Mouse (Mus musculus) frontal cortex, postnatal 14 days (tissue): ENCODE results near the gene Cobll1.

Source experiments
- DNase-seq, 2 experiments: peaks; one replicate each; pipeline ENCODE4 v3.0.0; 2022; ENCODE audit warnings: low spot score in 2 of 2

Cobll1 gene

DNA sequence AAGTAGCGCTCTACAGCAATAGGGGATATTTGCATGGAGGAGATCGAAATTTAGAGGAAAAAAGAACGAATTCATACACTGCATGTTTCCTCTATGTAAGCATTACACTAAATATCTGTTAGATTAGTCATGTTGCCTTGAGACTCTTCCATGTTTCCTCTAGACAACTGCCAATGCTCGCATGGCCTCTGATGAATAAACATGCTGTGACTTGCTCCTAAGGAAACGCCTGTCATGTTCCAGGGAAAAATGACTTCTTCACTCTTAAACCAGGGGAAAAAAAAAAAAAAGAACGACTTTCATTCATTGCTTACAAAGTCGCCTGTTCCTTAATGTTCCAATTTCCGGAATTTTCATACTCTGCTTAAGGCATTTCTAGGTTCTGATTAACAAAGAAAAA, 2.1 kb downstream of the Cobll1 start:
- no peak for DNase-seq

DNA sequence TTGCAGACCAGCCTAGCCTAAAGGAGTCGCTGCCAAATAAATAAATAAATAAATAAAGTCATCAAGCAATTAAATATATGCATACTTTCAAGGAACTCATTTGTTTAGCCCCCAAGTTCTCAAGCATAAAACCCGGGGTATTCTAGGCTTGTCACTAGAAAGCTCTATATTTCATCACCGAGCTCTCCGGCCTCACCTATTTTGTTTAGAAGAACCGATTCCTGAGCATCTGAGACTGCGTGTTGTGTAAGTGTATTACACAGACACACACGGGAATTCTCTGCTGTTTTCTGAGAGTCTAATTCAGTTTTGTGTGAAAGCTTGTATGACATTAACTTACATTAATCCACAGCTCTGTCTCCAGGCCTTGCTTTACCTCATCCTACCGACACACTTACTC, 2.6 kb downstream of the Cobll1 start:
- DNase-seq: no peak

GRCm38 (mm10) chr2:65232756-65233535, 6.3 kb downstream of the Cobll1 start:
- no peak for DNase-seq

- no peak for DNase-seq
Observed at GRCm38 (mm10) chr2:65228426-65228825, 10.8 kb downstream of the Cobll1 start.

- DNase-seq: no peak
Observed at GRCm38 (mm10) chr2:65227898-65228290, 11.3 kb downstream of the Cobll1 start.

- DNase-seq: no peak
Observed at GRCm38 (mm10) chr2:65227154-65227897, 11.9 kb downstream of the Cobll1 start.

GRCm38 (mm10) chr2:65226494-65226893, 12.7 kb downstream of the Cobll1 start:
- no peak for DNase-seq

DNA sequence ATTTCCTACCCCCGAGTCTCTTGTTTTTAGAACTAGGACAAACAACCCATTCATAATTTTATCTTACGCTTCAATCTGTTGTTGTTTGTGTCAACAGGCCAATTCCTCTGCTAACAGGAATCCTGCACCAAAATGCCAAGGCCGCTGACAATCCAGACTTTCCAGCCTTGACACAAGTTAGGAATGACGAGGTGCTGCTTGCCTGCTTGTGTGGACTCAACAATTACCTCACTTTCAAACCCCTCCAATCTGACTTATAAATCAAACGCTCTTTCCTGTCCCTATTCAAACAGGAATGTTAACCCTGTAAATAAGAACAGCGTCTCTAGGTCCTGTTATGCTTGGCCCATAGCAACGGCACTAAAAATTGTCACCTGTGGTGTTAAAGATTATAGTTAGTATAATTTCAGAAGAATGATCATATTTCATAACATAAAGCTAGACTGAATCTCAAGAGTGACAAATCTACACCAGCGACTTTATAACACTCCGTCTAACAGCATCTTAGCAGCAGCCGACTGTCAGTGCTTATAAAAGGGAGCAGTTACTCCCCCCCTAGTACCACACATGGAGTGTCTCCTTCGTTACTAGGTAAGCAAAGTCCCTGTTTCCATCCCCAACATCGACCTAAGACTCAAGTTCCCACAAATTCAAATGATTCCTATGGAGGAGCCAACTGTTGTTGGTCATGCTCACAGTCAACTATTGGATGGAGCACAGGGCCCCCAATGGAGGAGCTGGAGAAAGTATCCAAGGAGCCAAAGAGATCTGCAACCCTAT, 15.1 kb downstream of the Cobll1 start:
- no peak for DNase-seq

DNA sequence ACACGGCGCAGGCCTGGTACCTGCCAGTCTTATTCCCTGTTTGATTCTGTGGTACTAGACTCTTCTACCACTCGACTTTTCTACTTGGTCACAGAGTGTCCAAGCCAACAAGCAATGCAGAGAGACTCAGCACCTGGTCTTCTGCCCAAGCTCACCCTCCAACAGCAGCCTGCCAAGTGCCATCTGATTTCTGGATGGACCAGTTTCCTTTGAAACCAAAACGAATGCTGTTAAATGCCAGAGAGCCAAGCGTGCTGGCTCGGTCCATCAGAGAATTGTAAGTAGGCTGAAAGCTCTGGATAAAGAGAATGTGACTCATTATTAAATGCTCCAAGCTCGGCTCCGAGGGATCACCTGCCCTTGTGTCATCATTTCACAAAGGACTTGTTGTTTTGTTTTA, 16.2 kb downstream of the Cobll1 start:
- peak in 1 of 2 experiments; percentile 4 for DNase-seq

- no peak for DNase-seq
Observed at GRCm38 (mm10) chr2:65221646-65222045, 17.6 kb downstream of the Cobll1 start.

- DNase-seq: no peak
Observed at GRCm38 (mm10) chr2:65220563-65220962, 18.6 kb downstream of the Cobll1 start.

- no peak for DNase-seq
Observed at GRCm38 (mm10) chr2:65219375-65220135, 19.6 kb downstream of the Cobll1 start.

- peak in 1 of 2 experiments; percentile 15 for DNase-seq
Observed at GRCm38 (mm10) chr2:65218318-65218717, 20.9 kb downstream of the Cobll1 start.

GRCm38 (mm10) chr2:65217677-65218076, 21.5 kb downstream of the Cobll1 start:
- DNase-seq: no peak

DNA sequence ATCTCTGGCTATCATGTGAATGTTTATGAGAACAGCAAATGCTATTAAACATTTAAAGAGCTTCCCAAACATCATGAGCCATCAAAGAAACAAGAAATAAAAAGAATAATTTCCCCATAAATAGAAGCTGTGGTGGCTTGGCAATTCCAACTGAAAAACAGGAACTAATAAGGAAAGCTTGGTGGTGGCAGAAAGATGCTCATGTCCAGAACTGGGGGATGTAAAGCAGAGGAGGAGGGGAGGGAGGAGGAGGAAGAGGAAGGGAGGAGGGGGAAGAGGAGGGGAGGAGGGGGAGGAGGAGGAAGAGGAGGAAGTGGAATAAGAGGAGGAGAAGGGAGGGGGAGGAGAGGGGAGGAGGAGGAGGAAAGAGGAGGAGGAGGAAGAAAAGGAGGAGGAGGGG, 23.0 kb downstream of the Cobll1 start:
- DNase-seq: no peak

- DNase-seq: no peak
Observed at GRCm38 (mm10) chr2:65214556-65214955, 24.6 kb downstream of the Cobll1 start.

DNA sequence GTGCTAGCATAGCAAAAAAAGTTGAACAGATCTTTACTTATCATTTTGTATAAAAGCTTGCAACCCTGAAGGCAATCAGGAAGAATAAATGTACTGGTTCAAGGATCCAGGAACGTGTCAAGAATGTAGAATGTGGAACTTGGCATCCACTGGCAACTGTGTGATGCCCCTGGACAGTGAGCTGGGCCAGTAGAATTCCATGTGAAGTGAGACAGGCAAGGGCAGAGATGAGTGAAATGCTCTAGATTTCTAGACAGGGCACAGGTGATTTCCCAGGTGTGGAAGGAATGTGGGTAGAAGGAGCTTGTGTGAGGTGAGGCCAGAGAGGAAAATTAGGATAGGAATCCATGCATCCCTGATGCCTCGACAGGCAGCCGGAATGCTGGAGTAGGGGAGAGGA, 25.5 kb downstream of the Cobll1 start:
- DNase-seq: no peak

DNA sequence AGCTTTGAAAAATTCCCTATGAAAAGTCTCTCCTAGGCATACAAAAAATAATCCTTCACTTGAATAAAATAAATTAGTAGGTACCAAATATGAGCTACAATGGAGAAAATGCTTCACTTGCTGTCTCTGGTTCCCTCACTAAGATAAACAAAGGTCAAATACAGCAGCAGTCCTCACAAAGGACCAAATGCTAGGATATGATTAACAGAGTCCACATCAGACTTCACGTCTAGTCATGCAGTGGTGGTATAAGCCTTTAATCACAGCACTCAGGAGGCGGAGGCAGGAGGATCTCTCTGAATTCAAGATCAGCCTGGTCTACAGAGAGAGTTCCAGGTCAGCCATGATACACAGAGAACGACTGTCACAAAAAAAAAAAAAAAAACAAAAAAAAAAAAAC, 27.6 kb downstream of the Cobll1 start:
- DNase-seq: no peak

DNA sequence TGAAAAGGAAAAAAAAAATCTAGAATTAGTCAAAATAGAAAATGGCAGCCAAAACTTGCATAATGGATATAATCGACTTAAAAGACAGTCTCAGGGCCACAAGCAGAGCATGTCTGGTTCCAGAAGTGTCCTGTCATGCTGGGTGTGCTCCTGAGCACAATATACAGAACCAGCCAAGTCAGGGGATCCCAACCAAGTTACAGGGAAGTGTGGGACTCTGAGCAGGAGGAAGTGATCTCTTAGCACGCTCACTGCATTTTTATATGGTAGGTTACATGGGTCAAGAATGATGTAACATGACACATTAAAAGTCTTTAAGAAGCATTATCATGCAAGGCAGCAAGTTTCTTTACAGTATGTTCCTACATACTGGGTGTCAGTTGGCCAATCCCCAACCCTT, 31.5 kb downstream of the Cobll1 start:
- no peak for DNase-seq

GRCm38 (mm10) chr2:65203699-65204098, 35.5 kb downstream of the Cobll1 start:
- no peak for DNase-seq

DNA sequence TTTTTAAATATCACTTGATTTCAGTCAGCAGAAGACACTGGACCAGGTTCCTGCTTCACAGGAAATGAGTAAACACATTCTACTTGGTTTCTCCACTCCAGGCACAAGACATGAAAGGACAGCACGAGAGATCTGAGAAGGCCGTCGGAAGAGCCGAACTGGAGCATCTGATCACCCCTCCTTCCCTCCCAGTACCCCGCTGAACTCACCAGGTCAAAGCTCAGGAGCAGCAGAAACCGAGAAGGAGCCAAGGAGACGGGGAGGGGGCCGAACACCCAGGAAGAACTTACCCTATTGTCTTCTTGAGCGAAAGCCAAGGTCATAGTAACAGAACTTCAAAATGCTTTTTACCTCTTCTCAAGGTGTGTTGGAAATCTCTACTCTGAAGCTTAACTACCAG, 39.5 kb downstream of the Cobll1 start:
- DNase-seq: no peak

DNA sequence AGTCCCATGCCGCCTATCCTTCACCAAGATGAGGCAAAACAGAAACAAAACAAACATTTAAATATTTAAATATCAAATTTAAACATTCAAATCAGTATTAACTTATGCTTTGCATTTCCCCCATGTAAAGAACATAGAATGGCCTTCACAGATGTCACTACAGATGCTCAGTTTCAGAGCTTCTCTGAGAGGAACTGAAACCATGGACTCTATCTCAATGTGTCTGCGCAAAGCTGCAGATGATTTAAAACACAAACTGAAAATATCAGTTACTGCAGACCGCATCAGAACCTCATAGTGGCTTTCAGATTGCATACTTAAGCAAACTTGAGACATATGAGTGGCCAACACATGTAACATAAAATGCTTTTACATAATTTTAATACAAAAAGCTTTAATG, 40.6 kb downstream of the Cobll1 start:
- DNase-seq: no peak
